Mouse (Mus musculus) bone marrow macrophage, adult 2 months (primary cell): ENCODE measurements around the gene Gabpb1.

Experiments
- CTCF ChIP-seq: IDR thresholded peaks from 2 replicates; pipeline ENCODE4 v1.5.1; 2012; ENCODE audit warnings: low read depth, mild to moderate bottlenecking, low read length, moderate library complexity
- POLR2A ChIP-seq: IDR thresholded peaks from 2 replicates; pipeline ENCODE4 v1.6.1; 2012; ENCODE audit warnings: mild to moderate bottlenecking, low read depth, low read length, borderline replicate concordance

DNA sequence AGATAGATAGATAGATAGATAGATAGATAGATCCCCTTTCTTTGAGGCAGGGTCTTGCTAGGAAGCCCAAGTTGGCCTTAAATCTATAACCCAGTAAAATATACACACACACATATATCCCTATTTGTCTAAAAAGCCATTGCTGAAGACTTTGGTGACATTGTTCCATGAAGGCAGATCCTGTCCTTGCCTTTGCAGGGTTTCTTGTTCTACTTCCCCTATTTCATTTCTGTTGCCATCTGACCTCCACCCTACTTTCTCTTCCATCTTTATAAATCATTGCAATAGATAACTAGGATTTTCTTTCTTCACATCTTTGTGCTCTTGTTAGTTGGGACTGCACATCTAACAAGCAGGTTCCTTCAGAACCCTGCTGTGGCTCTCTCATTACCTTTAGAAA lies 36.8 kb upstream of the Gabpb1 start:
- TF ChIP-seq POLR2A = no peak
- TF ChIP-seq CTCF = no peak
